Mouse (Mus musculus) ES-E14 (cell line): Measurements from ENCODE around the gene Szt2. TPM values are rescaled to one million over a fixed set of nuclear protein-coding genes. Genes with fewer than 3 reads are reported as not detected.
A peak's percentile ranks its signal among the peaks of the same experiment; 100 is the strongest.

Experiments
- DNase-seq: peaks from one replicate; pipeline ENCODE4 v3.0.0-alpha.2; 2013; ENCODE audit warnings: low read depth, low spot score
- H3K27ac ChIP-seq: 2 replicates; pipeline ENCODE4 v1.5.1; 2012; ENCODE audit warnings: low read depth, mild to moderate bottlenecking, low read length, moderate library complexity, mixed read lengths; ENCODE audit not compliant: poor library complexity, insufficient read depth, severe bottlenecking
- H3K36me3 ChIP-seq: 2 replicates; pipeline ENCODE4 v1.6.1; 2012; ENCODE audit warnings: mild to moderate bottlenecking, low read length, moderate library complexity, mixed read lengths; ENCODE audit not compliant: control insufficient read depth, poor library complexity, insufficient read depth, severe bottlenecking
- H3K4me1 ChIP-seq, 2 experiments: fragments of 150-350 bp in 1 of 2; sonication (generic) in 1 of 2; 2 replicates each; pipeline ENCODE4 v1.6.1; 2012; ENCODE audit warnings: low read length in 2 of 2, mild to moderate bottlenecking in 1 of 2, mixed read lengths in 1 of 2; ENCODE audit not compliant: control insufficient read depth in 2 of 2, insufficient read depth in 2 of 2, poor library complexity in 1 of 2
- H3K4me3 ChIP-seq, 2 experiments: fragments of 150-350 bp in 1 of 2; sonication (generic) in 1 of 2; 2 replicates each; pipeline ENCODE4 v1.5.1; 2012; ENCODE audit warnings: low read length in 2 of 2, low read depth in 1 of 2, mild to moderate bottlenecking in 1 of 2, mixed read lengths in 1 of 2; ENCODE audit not compliant: insufficient read depth in 1 of 2, poor library complexity in 1 of 2, severe bottlenecking in 1 of 2
- H3K9ac ChIP-seq: 2 replicates; pipeline ENCODE4 v1.6.1; 2012; ENCODE audit warnings: low read depth, mild to moderate bottlenecking, low read length, mixed read lengths; ENCODE audit not compliant: poor library complexity, insufficient read depth, severe bottlenecking
- H3K9me3 ChIP-seq: fragments of 150-350 bp; sonication (generic); 2 replicates; pipeline ENCODE4 v1.6.1; 2012; ENCODE audit warnings: low read depth, mild to moderate bottlenecking, low read length; ENCODE audit not compliant: control insufficient read depth, insufficient read depth
- CHD2 ChIP-seq: IDR thresholded peaks from 2 replicates; pipeline ENCODE4 v1.6.1; 2014; ENCODE audit warnings: mild to moderate bottlenecking, low read depth, low read length, inconsistent platforms
- HCFC1 ChIP-seq: IDR thresholded peaks from 2 replicates; pipeline ENCODE4 v1.6.1; 2012; ENCODE audit warnings: low read length, inconsistent platforms, borderline replicate concordance; ENCODE audit not compliant: insufficient read depth
- MAFK ChIP-seq: IDR thresholded peaks from 2 replicates; pipeline ENCODE4 v1.6.1; 2014; ENCODE audit warnings: mild to moderate bottlenecking, low read depth, low read length, inconsistent platforms; ENCODE audit not compliant: insufficient read depth
- ZC3H11A ChIP-seq: IDR thresholded peaks from 2 replicates; pipeline ENCODE4 v1.6.1; 2012; ENCODE audit warnings: low read depth, mild to moderate bottlenecking, inconsistent platforms, low read length, borderline replicate concordance
- ZNF384 ChIP-seq: IDR thresholded peaks from 2 replicates; pipeline ENCODE4 v1.6.1; 2012; ENCODE audit warnings: low read depth, low read length, inconsistent platforms
- in situ Hi-C, 2 experiments: fragments of 600-800 bp; cut with MboI; formaldehyde crosslinking; loops; one replicate each; pipeline ENCODE4 v1.15.1; 2025; ENCODE audit warnings: low sequenced_read_pairs in 2 of 2, inconsistent platforms in 1 of 2; ENCODE audit not compliant: unreplicated experiment in 2 of 2
- total RNA-seq: library from RNA; depleted of rRNA; stranded (reverse); fragments of 300-350 nt; gene quantifications from 2 replicates; pipeline ENCODE4 v1.2.3, GENCODE M21; 2012

The Szt2 gene
- total RNA-seq, 1 experiment, result 17.4 TPM

DNA sequence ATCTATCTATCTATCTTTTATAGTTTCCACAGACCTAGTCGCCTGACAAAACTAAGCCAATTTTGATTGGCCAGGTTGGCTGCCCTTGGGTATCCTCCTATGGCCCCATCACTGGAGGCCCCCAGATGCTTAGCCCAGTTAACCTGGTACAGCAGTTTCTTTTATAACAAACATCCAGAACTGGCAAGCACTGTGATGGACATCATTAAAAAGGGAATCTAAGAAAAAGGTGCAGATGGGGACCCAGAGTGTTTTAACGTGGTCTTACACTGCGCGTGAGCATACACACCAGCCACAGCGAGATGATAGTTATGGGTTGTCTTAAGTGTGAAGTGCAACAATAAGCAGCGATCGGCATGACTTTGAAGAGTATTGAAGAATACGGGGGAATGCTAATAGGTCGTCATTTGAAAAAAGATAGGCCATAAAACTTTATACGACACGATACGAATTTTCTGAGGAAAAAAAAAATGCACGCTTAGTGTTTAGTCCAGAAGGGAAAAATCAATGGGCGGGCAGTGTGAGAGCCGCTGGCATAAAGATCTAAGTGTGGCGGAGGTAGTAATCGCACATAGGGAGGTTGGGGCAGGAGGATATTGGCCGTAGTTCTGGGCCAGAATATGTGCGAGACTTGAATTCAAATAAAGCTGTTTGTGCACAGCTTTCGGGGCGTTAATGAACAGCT, 49.7 kb downstream of the Szt2 start:
- H3K4me3 ChIP-seq, result peak overlapping the region; percentile 85 to 86
- no peaks in the 10 kb centered on the region for H3K9me3 ChIP-seq
- no peak for DNase-seq
- TF ChIP-seq HCFC1, result no peak
- no peak for TF ChIP-seq ZNF384
- no peak for TF ChIP-seq MAFK
- TF ChIP-seq CHD2, result no peak
- no peak for TF ChIP-seq ZC3H11A
- H3K27ac ChIP-seq, result no peak overlapping the region
- H3K9ac ChIP-seq, result peak overlapping the region; percentile 86; the same call in 1 of the 2 replicates
- peaks cover 0 to 5% of the 10 kb centered on the region in 2 experiments; a peak in 1 of 4 replicates for H3K4me1 ChIP-seq
- in situ Hi-C loops, result no loop called here
- peaks cover 26% of the 10 kb centered on the region for H3K36me3 ChIP-seq

DNA sequence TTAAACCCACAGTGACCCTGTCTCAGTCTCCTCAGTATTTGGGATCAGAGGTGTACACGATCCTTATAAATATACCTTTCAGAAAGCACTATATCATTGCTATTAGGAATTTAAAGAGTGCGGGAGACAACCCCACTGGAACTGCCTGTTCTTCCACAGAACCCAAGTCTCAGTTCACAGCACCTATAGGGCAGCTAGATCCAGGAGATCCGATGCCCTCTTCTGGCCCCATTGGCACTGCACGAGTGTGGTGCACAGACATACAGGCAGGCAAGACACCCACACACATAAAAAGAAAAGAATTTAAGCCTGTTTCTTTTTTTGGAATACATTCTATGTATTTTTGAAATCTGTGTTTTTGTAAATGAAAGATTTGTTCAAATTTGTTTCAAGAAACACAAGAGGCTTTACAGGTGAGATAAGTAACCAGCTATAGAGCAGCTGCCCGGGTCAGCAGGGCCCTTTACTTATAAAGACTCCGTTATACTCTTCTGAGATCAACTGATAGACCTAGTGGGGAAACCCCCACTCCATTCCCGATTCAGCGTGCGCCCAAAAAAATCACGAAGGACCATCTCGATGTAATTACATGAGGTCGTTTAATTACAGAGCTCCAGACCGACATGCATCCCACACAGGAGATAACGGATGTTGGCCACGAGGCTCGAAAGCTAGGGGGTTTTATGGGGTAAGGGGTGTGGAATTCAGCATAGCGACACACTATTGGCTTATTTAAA, 50.7 kb downstream of the Szt2 start:
- in situ Hi-C loops, result no loop called here
- H3K4me3 ChIP-seq, result no peak overlapping the region
- H3K4me1 ChIP-seq, result peaks cover 0 to 5% of the 10 kb centered on the region in 2 experiments; a peak in 1 of 4 replicates
- TF ChIP-seq CHD2 (no peak), ZC3H11A (no peak), ZNF384 (no peak), MAFK (no peak), HCFC1 (no peak)
- H3K9ac ChIP-seq, result no peak overlapping the region
- H3K9me3 ChIP-seq, result no peaks in the 10 kb centered on the region
- peaks cover 16% of the 10 kb centered on the region for H3K36me3 ChIP-seq
- DNase-seq, result no peak
- H3K27ac ChIP-seq, result no peak overlapping the region

DNA sequence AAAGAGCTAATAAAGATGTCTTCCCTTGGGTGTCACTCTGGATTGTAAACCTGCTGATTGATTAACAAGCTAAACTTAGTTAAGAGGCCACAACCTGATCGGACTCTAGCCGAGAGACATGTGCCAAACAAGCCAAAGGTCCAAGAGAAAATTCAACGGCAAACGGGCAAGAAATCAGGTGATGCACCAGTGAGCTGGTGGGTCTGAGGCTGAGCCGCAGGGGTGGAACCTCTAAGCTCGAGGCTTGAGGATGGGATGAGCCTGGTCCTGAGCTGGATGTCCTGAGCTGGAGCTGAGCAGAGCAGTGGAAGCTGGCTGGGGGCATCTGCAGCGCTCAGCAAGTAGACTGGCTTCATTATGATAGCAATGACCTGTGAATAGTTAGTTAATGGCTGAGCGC, 51.6 kb downstream of the Szt2 start:
- Histone ChIP-seq H3K27ac (no peak overlapping the region), H3K4me1 (peaks cover 0 to 5% of the 10 kb centered on the region in 2 experiments; a peak in 1 of 4 replicates), H3K9ac (no peak overlapping the region), H3K4me3 (no peak overlapping the region), H3K36me3 (peaks cover 8% of the 10 kb centered on the region), H3K9me3 (no peaks in the 10 kb centered on the region)
- in situ Hi-C loops, result no loop called here
- TF ChIP-seq CHD2 (no peak), MAFK (no peak), ZC3H11A (no peak), ZNF384 (no peak), HCFC1 (no peak)
- DNase-seq, result no peak

DNA sequence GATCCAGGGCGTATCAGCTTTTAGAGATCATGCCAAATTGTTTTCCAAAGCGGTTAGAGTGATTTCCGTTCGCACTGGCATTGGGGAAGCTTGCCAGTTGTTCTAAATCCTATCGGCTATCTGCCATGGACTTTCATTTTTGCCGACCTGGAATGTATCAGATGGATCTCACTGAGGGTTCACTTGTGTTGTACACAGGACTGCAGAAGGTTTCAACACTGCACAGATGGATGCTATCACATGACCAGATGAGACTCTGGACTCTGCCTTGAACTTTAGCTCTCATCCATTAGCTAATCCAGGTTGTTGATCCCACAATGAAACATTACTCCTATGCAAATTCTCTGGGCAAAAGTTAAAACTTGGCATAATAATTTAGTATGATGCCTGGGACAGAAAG, 52.3 kb downstream of the Szt2 start:
- Histone ChIP-seq H3K9me3 (no peaks in the 10 kb centered on the region), H3K27ac (no peak overlapping the region), H3K4me3 (no peak overlapping the region), H3K36me3 (peaks cover under 1% of the 10 kb centered on the region; the same call in 1 of the 2 replicates), H3K4me1 (peaks cover 0 to 5% of the 10 kb centered on the region in 2 experiments; a peak in 1 of 4 replicates), H3K9ac (no peak overlapping the region)
- DNase-seq, result no peak
- no peak for TF ChIP-seq HCFC1
- TF ChIP-seq ZNF384, result no peak
- TF ChIP-seq MAFK, result no peak
- no peak for TF ChIP-seq CHD2
- in situ Hi-C loops, result no loop called here

DNA sequence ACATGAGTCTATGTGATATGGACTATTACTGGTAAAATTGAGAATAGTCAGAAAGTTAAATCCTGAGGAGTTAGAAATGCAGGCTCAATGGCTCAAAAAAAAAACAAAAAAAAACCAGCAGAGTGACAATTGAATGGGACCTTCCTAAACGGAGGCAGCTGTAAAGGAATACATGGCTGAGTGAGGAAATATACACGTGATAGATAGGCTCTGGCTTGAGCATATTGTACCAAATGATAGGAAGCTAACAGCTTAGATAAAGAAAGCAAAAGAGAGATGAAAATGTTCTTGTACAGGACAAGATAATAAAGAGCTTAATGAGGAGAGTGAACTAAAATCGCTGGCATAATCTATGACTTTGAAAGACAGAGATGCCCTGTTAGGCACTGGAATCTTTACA, 54.8 kb downstream of the Szt2 start:
- no peak for DNase-seq
- Histone ChIP-seq H3K4me1 (no peaks in the 10 kb centered on the region), H3K27ac (no peak overlapping the region), H3K9ac (no peak overlapping the region), H3K36me3 (no peaks in the 10 kb centered on the region), H3K4me3 (no peak overlapping the region), H3K9me3 (no peaks in the 10 kb centered on the region)
- TF ChIP-seq MAFK (no peak), HCFC1 (no peak), ZC3H11A (no peak), ZNF384 (no peak), CHD2 (no peak)
- in situ Hi-C loops, result no loop called here
